Mouse (Mus musculus) forebrain, embryonic 13.5 days (tissue): ENCODE data around the gene Pnpla2. TPM values are rescaled to one million over a fixed set of nuclear protein-coding genes. Genes with fewer than 3 reads are reported as not detected.
"Not testable (repeated sequence)": the region's sequence is repeated elsewhere in the genome, so short reads cannot be mapped to it uniquely, and the experiment has no call there.

ENCODE experiments used
- ATAC-seq: fragments of 200-750 bp; cut with Nextera tagmentation; 2 replicates; pipeline ENCODE4 v1.8.0; 2017
- H3K27ac ChIP-seq: fragments of 300-500 bp; sonication (generic); 2 replicates; pipeline ENCODE4 v1.5.1; 2015; ENCODE audit warnings: inconsistent platforms, mild to moderate bottlenecking, moderate library complexity
- H3K27me3 ChIP-seq: fragments of 300-500 bp; sonication (generic); 2 replicates; pipeline ENCODE4 v1.6.1; 2015; ENCODE audit warnings: mild to moderate bottlenecking, inconsistent platforms
- H3K36me3 ChIP-seq: fragments of 300-500 bp; sonication (generic); 2 replicates; pipeline ENCODE4 v1.6.1; 2015; ENCODE audit warnings: mild to moderate bottlenecking, inconsistent platforms; ENCODE audit not compliant: poor library complexity, severe bottlenecking
- H3K4me1 ChIP-seq: fragments of 300-500 bp; sonication (generic); 2 replicates; pipeline ENCODE4 v1.6.1; 2015; ENCODE audit warnings: inconsistent platforms
- H3K4me2 ChIP-seq: fragments of 300-500 bp; sonication (generic); 2 replicates; pipeline ENCODE4 v1.6.1; 2015; ENCODE audit warnings: inconsistent platforms, mild to moderate bottlenecking, moderate library complexity
- H3K4me3 ChIP-seq: fragments of 300-500 bp; sonication (generic); 2 replicates; pipeline ENCODE4 v1.5.1; 2015; ENCODE audit warnings: mild to moderate bottlenecking, inconsistent platforms
- H3K9ac ChIP-seq: fragments of 300-500 bp; sonication (generic); 2 replicates; pipeline ENCODE4 v1.6.1; 2015; ENCODE audit warnings: mild to moderate bottlenecking, inconsistent platforms
- H3K9me3 ChIP-seq: fragments of 300-500 bp; sonication (generic); replicated peaks from 2 replicates; pipeline ENCODE4 v1.6.1; 2016; ENCODE audit warnings: inconsistent platforms
- WGBS: fragments of 180-500 bp; shearing (Covaris S2); methylation state at CpG from one replicate; pipeline ENCODE4 v1.1.7; 2015; 5-methylcytosine and 5-hydroxymethylcytosine counted together
- polyA plus RNA-seq: library from polyadenylated mRNA; unstranded; fragments of >200 nt; fragmentation: Nextera tagmentation; extraction: Ambion mirVana; gene quantifications from 2 replicates; pipeline ENCODE4 v1.2.1, GENCODE M21; 2015

Pnpla2 gene
- polyA plus RNA-seq, 1 experiment from 2014 or later, result 19.5 TPM

DNA sequence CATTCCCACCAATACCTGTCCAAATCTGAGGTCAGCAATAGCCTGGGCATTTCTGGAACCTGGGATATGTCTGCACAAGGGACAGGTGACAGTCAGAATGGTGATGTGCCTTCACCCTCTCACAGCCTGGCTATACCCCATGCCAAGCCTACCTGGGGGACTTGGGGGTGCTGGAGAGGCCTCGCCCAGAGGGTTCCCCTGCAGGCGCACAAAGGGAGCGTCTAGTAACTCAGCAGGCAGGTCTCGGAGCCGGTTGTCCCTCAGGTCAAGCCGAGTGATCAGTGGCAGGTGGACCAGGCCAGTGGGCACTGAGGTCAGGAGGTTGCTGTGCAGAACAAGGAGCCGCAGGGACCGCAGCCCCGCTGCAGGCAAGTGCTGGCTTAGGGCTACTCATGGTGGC, 13.5 kb upstream of the Pnpla2 start:
- Histone ChIP-seq H3K9me3 (no peaks in the 10 kb centered on the region), H3K27ac (no peak overlapping the region), H3K4me1 (peaks cover 51% of the 10 kb centered on the region), H3K27me3 (no peaks in the 10 kb centered on the region), H3K4me3 (peak overlapping the region; percentile 6; the same call in 1 of the 2 replicates), H3K4me2 (peak overlapping the region; percentile 79), H3K9ac (peak overlapping the region; percentile 69), H3K36me3 (peaks cover 35% of the 10 kb centered on the region)
- no peak for ATAC-seq
- WGBS, result 87% methylated on average over 9 of the region's 9 CpGs

DNA sequence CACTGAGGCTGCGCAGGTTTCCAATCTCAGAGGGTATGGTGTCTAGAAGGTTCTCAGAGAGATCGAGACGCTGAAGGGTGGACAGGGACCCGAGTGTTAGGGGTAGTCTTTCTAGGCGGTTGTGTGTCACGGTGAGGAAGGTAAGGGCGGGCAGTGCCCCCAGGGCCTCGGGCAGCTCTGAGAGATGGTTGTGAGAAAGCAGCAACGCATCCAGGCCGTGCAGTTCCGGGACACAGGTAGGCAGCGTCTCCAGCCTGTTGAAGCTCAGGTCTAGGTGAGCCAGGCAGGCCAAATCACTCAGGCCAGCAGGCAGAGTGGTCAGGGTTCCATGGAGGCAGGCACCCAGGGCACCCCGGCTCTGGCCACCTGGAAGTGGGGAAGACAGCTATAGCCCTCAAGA, 12.8 kb upstream of the Pnpla2 start:
- Histone ChIP-seq H3K4me3 (peak overlapping the region; percentile 45), H3K27ac (peak overlapping the region; percentile 63; the same call in 1 of the 2 replicates), H3K9ac (peak overlapping the region; percentile 69), H3K4me1 (peaks cover 44% of the 10 kb centered on the region), H3K36me3 (peaks cover 35% of the 10 kb centered on the region), H3K9me3 (no peaks in the 10 kb centered on the region), H3K4me2 (peak overlapping the region; percentile 79), H3K27me3 (no peaks in the 10 kb centered on the region)
- 92% methylated on average over 13 of the region's 13 CpGs for WGBS
- no peak for ATAC-seq

DNA sequence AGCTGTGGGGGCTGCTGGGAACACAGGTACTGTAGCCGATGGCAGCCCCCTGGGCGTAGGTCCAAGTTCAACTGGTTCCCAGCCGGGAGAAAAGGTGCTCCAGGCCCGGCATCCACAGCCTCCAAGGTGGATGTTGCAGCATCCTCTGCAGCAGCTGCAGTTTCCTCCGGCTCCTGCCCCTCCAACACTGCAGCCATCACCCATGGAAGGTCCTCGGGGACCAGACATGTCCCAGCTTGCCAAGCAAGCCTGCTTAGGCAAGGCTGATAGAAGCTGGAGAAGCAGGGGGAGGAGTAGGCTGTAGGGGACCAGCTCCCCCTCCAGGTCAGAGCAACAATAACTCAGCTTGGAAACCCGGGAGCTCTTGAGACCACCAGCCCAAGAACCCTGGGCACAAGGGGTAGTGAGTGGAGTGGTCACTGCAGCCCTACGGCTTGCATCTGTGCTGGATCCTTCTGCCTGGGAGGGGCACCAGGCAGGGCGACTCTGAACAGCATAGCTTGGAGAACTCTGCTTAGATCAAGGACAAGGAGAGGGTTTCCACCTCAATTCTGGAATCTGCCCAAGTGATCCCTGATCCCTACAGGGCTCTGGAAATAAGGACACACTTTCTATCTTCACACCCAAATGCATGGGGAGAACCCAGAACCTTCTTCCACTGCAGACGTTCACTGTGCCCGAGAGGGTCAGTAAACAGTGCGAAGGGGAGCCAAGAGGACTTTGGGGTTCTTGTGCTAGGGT, 11.7 kb upstream of the Pnpla2 start:
- WGBS, result 20% methylated on average over 12 of the region's 12 CpGs
- no peaks in the 10 kb centered on the region for H3K9me3 ChIP-seq
- no peak for ATAC-seq

DNA sequence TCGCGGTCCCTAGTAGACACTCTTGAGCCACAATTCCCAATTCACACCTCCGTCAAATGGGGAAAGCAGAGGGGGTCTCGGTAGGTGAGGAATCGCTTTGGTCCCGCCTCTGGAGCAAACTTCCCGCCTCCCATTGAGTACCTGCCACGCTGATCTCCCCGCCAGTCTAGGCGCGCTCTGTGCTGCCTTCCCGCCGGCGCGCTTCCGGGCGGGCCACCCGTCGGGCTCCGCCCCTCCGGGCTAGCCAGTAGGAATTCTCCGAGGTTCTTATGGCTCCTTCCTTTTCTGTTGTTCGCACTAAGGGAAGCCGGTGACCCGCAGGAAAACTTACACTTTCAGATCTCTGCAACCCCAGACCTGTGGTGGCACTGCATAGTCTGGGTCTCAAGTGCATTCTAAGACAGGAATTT, 11.2 kb upstream of the Pnpla2 start, which contains the start of gene Pidd1:
TSS of gene Pidd1 (minus strand) at position 198 of the 410 bp plus-strand sequence.
- peaks cover 47% of the 10 kb centered on the region for H3K4me1 ChIP-seq
- peaks cover 33% of the 10 kb centered on the region for H3K36me3 ChIP-seq
- peak within 1 kb of the TSS; percentile 45 for H3K4me3 ChIP-seq
- H3K9ac ChIP-seq, result peak within 1 kb of the TSS; percentile 69
- H3K27me3 ChIP-seq, result no peaks in the 10 kb centered on the region
- peak; percentile 34; the same call in 1 of the 2 replicates for ATAC-seq
- WGBS, result under 1% methylated on average over 25 of the region's 25 CpGs
- peak within 1 kb of the TSS; percentile 63 for H3K27ac ChIP-seq
- peak within 1 kb of the TSS; percentile 79 for H3K4me2 ChIP-seq
- H3K9me3 ChIP-seq, result no peaks in the 10 kb centered on the region

More for the DNA sequence above, 11.7 kb upstream of the Pnpla2 start:
- peaks cover 34% of the 10 kb centered on the region for H3K36me3 ChIP-seq
- H3K9ac ChIP-seq, result peak overlapping the region; percentile 69
- H3K27me3 ChIP-seq, result no peaks in the 10 kb centered on the region
- H3K4me3 ChIP-seq, result peak overlapping the region; percentile 45
- peak overlapping the region; percentile 79 for H3K4me2 ChIP-seq
- peaks cover 41% of the 10 kb centered on the region for H3K4me1 ChIP-seq
- peak overlapping the region; percentile 63 for H3K27ac ChIP-seq

DNA sequence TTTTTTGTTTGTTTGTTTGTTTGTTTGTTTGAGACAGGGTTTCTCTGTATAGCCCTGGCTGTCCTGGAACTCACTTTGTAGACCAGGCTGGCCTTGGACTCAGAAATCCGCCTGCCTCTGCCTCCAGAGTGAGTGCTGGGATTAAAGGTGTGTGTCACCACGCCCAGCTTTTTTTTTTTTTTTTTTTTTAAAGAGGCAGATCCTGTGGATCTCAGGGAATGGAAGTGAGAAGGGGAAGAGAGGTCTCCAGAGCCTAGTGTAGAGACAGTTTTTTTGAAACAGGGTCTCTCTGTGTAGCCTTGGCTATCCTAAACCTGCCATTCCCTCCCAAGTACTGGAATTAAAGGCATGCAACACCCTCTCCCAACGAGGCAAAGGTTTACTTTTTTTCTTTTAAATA, 8.6 kb upstream of the Pnpla2 start:
- H3K4me2 ChIP-seq, result peak overlapping the region; percentile 80
- not testable (repeated sequence) for H3K4me3 ChIP-seq

DNA sequence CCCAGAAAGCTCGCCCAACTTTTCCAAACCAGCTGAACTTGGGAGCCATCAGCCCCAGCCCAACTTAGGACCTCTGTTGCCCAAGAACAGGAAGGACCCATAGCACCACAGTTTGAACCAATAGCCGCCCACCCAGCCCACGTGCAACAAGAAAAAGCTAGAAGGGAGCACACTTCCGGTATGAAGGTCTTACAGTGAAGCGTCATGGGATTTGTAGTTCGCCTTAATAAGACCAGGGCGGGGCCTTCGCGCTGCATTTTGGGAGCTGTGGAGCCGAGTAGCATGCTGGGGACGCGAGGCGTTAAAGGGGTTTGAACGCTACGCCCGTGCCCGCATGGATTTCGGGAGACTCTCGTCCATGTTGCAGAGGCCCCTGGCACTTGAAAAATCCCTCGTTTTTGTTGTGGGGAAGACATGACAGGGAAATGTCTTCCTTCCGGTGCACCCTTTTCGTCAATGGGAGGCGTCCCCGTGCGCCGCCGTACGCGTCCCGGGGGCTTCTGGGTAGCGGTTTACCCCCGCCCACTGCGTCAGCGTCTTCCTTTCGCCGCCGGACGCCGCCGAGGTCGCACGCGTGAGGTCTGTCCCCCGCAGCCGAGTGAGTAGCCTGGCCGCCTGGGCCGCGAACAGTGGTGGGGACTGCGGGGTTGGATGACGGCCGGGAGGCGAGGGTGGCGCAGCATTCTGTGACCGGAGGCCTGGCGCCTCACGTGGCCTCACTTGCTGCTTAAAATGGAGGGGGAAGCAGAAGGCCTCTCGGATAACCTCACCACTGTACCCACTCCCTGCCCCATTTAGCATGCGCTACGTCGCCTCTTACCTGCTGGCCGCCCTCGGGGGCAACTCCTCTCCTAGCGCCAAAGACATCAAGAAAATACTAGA, 7.6 kb upstream of the Pnpla2 start, which contains the start of gene Rplp2:
TSS of gene Rplp2 (plus strand) at position 261 of the 882 bp plus-strand sequence.
- peak within 1 kb of the TSS; percentile 94 for H3K9ac ChIP-seq
- H3K4me3 ChIP-seq, result peak within 1 kb of the TSS; percentile 92
- peak; percentile 93 for ATAC-seq
- H3K27me3 ChIP-seq, result no peaks in the 10 kb centered on the region
- WGBS, result under 1% methylated on average over 63 of the region's 63 CpGs
- H3K36me3 ChIP-seq, result peaks cover 39% of the 10 kb centered on the region
- peaks cover 30% of the 10 kb centered on the region for H3K4me1 ChIP-seq
- peak within 1 kb of the TSS; percentile 80 for H3K4me2 ChIP-seq
- peak within 1 kb of the TSS; percentile 89 for H3K27ac ChIP-seq
- H3K9me3 ChIP-seq, result no peaks in the 10 kb centered on the region

More for the DNA sequence above, 8.6 kb upstream of the Pnpla2 start:
- not testable (repeated sequence) for H3K9ac ChIP-seq, H3K27me3 ChIP-seq, ATAC-seq, H3K9me3 ChIP-seq, H3K27ac ChIP-seq
- H3K36me3 ChIP-seq, result peaks cover 32% of the 10 kb centered on the region
- WGBS, result 83% methylated on average over 3 of the region's 3 CpGs
- peaks cover 40% of the 10 kb centered on the region for H3K4me1 ChIP-seq

DNA sequence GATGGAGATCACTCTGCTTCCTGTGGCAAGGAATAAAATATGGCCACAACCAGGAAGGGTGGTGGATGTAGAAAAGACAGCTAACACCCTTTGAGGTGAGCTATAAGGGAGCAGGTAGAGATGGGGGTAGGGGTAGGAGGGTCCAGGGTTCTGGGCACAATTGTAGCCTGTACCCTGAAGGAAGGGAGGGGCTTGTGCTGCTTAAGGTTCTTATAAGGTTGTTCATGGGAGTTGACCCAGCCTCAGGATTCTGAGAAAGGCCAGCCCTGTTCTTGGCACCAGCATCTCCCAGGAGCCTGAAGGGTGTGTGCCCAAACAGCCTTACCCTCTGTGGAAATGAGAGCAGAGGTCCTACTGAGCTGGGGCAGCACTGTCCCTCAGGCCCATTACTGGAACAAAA, 3.1 kb upstream of the Pnpla2 start:
- no peaks in the 10 kb centered on the region for H3K9me3 ChIP-seq
- H3K4me3 ChIP-seq, result no peak overlapping the region
- no peak overlapping the region for H3K9ac ChIP-seq
- no peak for ATAC-seq
- peaks cover 32% of the 10 kb centered on the region for H3K4me1 ChIP-seq
- H3K36me3 ChIP-seq, result peaks cover 40% of the 10 kb centered on the region
- no peak overlapping the region for H3K27ac ChIP-seq
- no peak overlapping the region for H3K4me2 ChIP-seq
- H3K27me3 ChIP-seq, result 0 out of 2 replicates have a peak, but pooled peaks cover 6% of the 10 kb centered on the region

DNA sequence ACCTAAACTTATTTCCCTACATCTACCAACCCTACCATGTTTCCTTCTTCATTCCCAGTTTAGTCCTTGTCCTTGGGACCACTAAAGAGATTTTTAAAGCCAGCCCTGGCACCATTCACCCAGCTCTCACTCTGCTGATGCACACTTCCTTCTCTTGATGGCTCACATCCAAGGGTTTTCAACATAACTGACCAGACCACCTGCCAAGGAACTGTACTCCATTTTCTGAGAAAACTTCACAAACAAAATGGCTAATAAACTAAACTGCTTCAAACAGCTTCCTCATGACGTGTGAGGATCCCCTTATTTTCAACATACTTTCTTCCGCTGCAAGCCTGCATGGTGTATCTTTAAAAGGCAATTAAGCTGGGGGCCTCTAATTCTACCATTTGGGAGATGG, 1.4 kb upstream of the Pnpla2 start:
- WGBS, result 72% methylated on average over 2 of the region's 2 CpGs
- Histone ChIP-seq H3K9ac (no peak overlapping the region), H3K27me3 (0 out of 2 replicates have a peak, but pooled peaks cover 6% of the 10 kb centered on the region), H3K4me1 (peaks cover 25% of the 10 kb centered on the region), H3K36me3 (peaks cover 41% of the 10 kb centered on the region), H3K27ac (no peak overlapping the region), H3K9me3 (no peaks in the 10 kb centered on the region), H3K4me2 (no peak overlapping the region), H3K4me3 (no peak overlapping the region)
- ATAC-seq, result no peak

DNA sequence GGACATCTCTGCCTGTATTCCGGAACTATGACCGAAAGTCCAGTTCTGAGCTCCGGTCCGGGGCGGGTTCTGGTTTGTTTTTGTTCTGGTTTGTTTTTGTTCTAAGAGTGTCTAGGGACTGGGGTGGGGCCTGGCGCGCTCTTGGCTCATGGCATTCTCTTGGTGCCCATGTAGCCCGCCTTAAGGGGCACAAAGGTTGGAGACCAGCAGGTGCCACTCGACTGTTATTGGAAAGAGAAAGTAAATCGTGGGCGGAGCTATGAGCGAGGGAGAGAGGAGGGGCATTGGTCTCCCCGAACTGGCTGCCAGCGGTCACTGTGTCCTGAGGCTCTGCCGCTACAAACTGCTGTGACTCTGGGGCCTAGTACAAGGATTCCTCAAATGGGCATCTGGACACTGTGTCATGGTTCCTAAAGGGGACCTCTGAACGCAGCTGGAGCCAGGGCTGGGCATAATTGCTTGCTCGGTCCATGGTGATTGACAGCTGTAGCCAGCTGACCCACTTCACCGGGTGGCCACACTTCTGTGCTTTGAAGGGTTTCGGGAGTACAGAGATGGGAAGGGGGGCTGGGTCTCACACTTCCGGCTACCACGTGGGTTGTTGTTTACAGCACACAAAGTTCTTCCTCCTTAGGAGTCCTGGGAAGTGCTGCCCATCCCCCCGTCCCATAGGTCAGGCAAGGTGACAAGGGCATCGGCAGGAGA, 764 bp downstream of the Pnpla2 start:
- 1% methylated on average over 23 of the region's 23 CpGs for WGBS

DNA sequence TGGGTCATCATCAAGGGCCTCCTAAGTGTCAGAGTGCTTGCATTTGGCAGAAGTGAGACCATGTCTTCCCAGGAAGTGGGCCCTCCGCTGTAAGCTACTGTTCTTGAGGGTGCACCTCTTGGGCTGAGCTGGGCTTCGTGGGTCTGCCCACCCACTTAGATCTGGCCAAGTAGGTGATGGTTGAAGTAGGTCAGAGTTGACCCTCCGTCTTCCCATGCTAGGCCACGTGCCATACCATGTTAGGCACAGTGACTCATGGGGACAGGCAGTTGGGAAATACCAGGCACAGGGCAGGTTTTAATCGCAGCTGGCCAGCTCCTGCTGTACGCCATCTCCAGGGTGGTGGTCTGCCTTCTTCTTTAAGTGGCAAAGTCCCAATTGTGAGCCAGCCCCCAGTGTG, 1.7 kb downstream of the Pnpla2 start:
- H3K4me2 ChIP-seq, result peak overlapping the region; percentile 95
- H3K27ac ChIP-seq, result no peak overlapping the region
- peaks cover 34% of the 10 kb centered on the region for H3K27me3 ChIP-seq
- H3K4me3 ChIP-seq, result no peak overlapping the region
- H3K36me3 ChIP-seq, result peaks cover 28% of the 10 kb centered on the region
- H3K4me1 ChIP-seq, result peaks cover 26% of the 10 kb centered on the region
- 91% methylated on average over 6 of the region's 6 CpGs for WGBS
- no peaks in the 10 kb centered on the region for H3K9me3 ChIP-seq
- no peak for ATAC-seq
- H3K9ac ChIP-seq, result no peak overlapping the region

More for the DNA sequence above, 764 bp downstream of the Pnpla2 start:
- Histone ChIP-seq H3K36me3 (peaks cover 38% of the 10 kb centered on the region), H3K27ac (peak overlapping the region; percentile 52; the same call in 1 of the 2 replicates), H3K4me1 (peaks cover 21% of the 10 kb centered on the region), H3K27me3 (peaks cover 24% of the 10 kb centered on the region), H3K9me3 (no peaks in the 10 kb centered on the region), H3K4me2 (peak overlapping the region; percentile 95), H3K4me3 (peak overlapping the region; percentile 68), H3K9ac (peak overlapping the region; percentile 80)
- ATAC-seq, result peak; percentile 14; the same call in 1 of the 2 replicates

DNA sequence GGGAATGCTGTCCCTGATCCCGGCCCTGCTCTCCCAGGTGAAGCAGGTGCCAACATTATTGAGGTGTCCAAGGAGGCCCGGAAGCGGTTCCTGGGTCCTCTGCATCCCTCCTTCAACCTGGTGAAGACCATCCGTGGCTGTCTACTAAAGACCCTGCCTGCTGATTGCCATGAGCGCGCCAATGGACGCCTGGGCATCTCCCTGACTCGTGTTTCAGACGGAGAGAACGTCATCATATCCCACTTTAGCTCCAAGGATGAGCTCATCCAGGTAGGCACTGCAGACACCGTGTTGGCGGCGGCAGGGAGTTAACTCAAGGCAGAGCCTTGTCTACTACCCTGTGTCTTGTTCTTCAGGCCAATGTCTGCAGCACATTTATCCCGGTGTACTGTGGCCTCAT, 2.2 kb downstream of the Pnpla2 start:
- WGBS, result 90% methylated on average over 14 of the region's 14 CpGs
- Histone ChIP-seq H3K9ac (no peak overlapping the region), H3K27me3 (peaks cover 39% of the 10 kb centered on the region), H3K4me3 (no peak overlapping the region), H3K9me3 (no peaks in the 10 kb centered on the region), H3K27ac (no peak overlapping the region), H3K4me2 (no peak overlapping the region), H3K36me3 (peaks cover 23% of the 10 kb centered on the region), H3K4me1 (peaks cover 30% of the 10 kb centered on the region)
- no peak for ATAC-seq
